Mouse (Mus musculus) erythroblast, embryonic 14.5 days (primary cell): Measurements from ENCODE around the gene Hnrnpf. TPM values are rescaled to one million over a fixed set of nuclear protein-coding genes. Genes with fewer than 3 reads are reported as not detected.

Experiments used
- H3K27me3 ChIP-seq: 2 replicates; pipeline ENCODE4 v1.6.1; 2012; ENCODE audit warnings: inconsistent platforms; ENCODE audit not compliant: control insufficient read depth
- H3K36me3 ChIP-seq: 2 replicates; pipeline ENCODE4 v1.6.1; 2012; ENCODE audit warnings: mild to moderate bottlenecking, inconsistent platforms; ENCODE audit not compliant: control insufficient read depth
- H3K4me1 ChIP-seq: 2 replicates; pipeline ENCODE4 v1.6.1; 2012; ENCODE audit warnings: inconsistent platforms; ENCODE audit not compliant: control insufficient read depth
- H3K4me3 ChIP-seq: replicated peaks from 2 replicates; pipeline ENCODE3; 2012; ENCODE audit warnings: moderate library complexity, mild to moderate bottlenecking, inconsistent platforms
- H3K9me3 ChIP-seq: 2 replicates; pipeline ENCODE4 v1.6.1; 2012; ENCODE audit warnings: low read length, inconsistent platforms, mixed read lengths; ENCODE audit not compliant: control insufficient read depth
- GATA1 ChIP-seq: IDR thresholded peaks from 2 replicates; pipeline ENCODE4 v1.6.1; 2012; ENCODE audit warnings: low read length, inconsistent platforms, mixed read lengths
- TAL1 ChIP-seq: IDR thresholded peaks from 3 replicates; pipeline ENCODE4 v1.6.1; 2012; ENCODE audit warnings: low read length, inconsistent platforms, mixed read lengths
- polyA plus RNA-seq: library from polyadenylated mRNA; stranded (reverse); fragments of >175 nt; gene quantifications from 2 replicates; pipeline ENCODE4 v1.2.3, GENCODE M21; 2012

The Hnrnpf gene
- polyA plus RNA-seq, 1 experiment: 14.1 TPM

DNA sequence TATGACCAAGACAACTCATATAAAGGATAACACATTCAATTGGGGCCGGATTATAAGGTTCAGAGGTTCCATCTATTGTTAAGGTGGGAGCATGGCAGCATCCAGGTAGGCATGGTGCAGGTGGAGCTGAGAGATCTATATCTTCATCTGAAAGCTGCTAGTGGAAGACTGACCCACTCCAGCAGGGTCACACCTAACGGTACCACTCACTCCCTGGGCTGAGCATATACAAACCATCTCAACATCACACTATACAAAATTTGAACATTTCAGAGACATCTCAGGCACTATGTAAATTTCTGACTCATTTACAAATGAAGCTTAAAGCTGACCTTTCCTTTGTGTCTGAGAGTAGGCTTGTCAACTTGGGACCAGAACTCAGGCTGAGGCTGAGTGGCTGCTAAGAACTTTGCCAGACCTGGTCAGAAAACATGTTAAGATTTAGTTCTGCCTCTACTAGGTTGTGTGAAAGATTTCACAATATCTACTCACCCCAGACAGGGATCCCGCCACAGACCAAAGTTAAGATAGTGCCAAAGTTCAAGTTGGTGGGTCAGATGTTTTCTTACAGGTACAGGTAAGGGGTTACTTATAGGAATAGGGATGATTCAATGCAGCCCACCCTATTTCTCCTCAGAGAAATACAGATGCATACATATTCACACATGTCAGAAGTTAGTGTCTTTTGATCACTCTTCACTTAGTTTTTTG, 30.0 kb downstream of the Hnrnpf start:
- no peak for TF ChIP-seq GATA1
- no peak for TF ChIP-seq TAL1
- Histone ChIP-seq H3K9me3 (no peaks in the 10 kb centered on the region), H3K27me3 (no peaks in the 10 kb centered on the region), H3K4me1 (peaks cover 6% of the 10 kb centered on the region), H3K36me3 (peaks cover 50% of the 10 kb centered on the region), H3K4me3 (no peak overlapping the region)

DNA sequence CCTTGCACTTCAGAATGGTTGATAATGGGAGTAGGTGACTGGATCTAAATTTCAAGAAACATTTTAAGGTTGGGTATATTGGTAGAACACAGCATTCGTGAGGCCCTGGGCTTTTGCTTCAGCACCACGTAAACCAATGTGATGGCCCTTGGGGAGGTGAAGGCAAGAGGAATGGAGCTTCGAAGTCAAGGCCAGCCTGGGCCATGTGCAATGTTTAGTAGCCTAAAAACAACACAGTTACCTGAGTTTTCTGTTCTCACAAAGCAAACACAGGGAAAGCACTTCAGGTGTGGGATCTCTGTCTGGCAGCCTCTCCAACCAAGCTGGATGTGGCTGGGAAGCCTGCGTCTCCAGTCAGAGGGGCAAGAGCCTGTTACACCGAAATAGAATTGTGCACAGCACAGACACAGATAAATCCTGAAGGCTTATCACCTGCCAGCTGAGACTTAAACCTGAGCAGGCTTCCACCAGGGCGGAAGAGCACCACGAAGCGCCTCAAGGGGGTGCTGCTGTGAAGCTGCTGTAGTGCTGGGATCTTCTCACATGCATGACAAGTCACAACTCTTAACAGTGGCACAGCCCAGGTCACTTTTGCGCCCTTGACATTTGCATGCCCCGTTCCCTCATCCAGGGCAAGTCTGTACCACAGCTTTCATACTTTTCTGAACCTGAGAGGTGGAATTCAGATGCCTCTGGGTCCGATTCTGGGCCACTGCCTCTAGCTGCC, 32.4 kb downstream of the Hnrnpf start:
- H3K4me3 ChIP-seq: no peak overlapping the region
- peaks cover 6% of the 10 kb centered on the region for H3K4me1 ChIP-seq
- TF ChIP-seq GATA1 (no peak), TAL1 (no peak)
- H3K9me3 ChIP-seq: no peaks in the 10 kb centered on the region
- peaks cover 29% of the 10 kb centered on the region for H3K36me3 ChIP-seq
- no peaks in the 10 kb centered on the region for H3K27me3 ChIP-seq

DNA sequence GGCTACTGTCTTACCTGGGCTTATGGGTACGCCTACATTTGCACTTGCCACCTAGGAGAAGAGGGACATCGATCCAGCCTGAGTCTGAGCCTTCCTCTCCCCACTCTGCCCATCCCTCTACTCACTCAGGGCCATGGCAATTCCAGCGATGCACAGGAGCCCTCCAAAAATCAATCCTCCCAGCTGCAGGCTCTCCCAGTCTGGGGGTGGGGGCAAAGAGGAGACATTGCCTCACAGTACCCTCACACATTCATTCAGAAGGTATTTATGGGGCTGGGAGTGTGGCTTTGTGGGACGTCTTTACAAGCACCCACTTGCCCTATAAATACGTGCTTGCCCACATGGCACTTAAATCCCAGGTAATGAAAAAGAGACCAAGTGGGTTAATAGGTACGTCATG, 34.2 kb downstream of the Hnrnpf start:
- TF ChIP-seq GATA1 (no peak), TAL1 (no peak)
- Histone ChIP-seq H3K36me3 (peaks cover 11% of the 10 kb centered on the region), H3K27me3 (no peaks in the 10 kb centered on the region), H3K9me3 (no peaks in the 10 kb centered on the region), H3K4me1 (peaks cover 6% of the 10 kb centered on the region), H3K4me3 (no peak overlapping the region)

DNA sequence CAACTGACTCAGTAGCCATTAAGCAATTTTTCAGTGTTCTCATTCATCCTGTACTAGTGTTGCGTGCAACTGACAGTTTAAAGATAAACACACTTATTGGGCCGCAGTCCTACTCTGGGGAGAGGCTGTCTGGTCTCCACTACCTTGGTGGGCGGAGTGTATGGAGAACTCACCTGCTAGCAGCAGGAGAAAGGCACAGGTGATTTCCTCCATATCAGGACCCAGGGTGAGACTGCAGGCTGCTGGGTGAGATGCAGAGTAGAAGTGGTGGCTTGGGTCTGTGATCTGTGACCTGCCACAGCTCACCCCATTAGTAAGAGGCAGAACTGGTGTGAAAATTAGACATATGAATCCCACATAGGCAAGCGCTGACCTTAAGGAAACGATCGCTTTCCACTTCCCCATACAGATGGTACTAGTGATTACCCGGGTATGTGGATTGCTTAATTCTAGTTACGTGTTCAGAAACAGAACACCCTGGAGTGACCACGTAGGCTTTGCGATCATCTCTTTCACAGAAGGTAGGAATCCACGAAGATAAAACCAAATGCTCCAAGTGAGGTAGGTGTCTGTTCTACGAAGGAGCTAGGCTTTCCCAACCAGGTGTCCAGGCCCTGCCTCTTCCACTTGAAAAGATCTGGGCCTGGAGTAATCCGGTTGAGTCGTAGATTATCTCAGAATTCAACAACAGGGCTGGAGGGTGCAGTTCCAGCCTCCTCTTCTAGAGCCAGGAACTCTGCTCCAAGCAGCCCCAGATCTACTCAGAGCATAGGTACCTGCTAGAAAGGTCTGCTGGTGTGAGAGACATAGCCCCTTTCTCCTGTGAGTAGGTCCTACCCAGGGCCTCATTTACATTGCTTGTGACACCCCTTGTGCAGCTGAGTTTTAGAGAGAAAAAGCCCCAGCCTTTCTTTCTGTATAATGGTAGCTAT, 35.8 kb downstream of the Hnrnpf start:
- Histone ChIP-seq H3K9me3 (no peaks in the 10 kb centered on the region), H3K4me1 (peaks cover 6% of the 10 kb centered on the region), H3K27me3 (no peaks in the 10 kb centered on the region), H3K4me3 (no peak overlapping the region), H3K36me3 (no peaks in the 10 kb centered on the region)
- TF ChIP-seq GATA1 (no peak), TAL1 (no peak)

DNA sequence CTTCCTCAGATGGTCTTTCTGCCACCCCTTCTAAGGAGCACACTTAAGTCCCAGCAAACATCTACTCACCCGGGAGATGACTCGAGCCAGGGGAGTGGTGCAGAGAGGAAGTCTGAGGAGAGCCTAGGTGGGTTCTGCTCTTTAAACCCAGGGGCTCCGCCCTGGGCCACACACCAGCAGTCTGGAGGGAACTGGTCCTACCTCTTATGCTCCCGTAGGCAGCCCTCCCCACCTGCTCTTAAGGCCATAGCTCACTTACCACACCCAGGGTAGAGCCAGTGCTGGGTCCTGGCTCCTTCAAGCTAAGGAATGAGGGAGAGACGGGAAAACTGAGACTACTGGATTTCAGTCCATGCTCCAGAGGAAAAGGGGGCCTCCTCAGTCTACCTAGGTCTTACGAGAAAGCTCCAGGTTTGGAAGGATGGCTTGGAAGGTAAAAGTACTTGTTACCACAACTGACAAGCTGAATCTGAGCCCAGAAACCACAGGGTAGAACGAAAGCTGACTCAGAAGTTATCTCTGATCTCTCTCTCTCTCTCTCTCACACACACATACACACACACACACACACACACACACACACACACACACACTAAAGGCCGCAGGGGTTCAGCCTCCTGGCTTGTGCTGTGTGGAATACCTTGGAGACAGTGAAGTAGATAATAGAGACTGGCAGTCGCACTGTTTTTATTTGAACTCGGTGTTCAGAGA, 37.3 kb downstream of the Hnrnpf start, which contains the start of gene Fxyd4:
TSS of gene Fxyd4 (minus strand) at position 471 of the 711 bp plus-strand sequence.
- H3K27me3 ChIP-seq: no peaks in the 10 kb centered on the region
- H3K9me3 ChIP-seq: no peaks in the 10 kb centered on the region
- H3K4me1 ChIP-seq: peaks cover 4% of the 10 kb centered on the region
- TF ChIP-seq TAL1: no peak
- no peak for TF ChIP-seq GATA1
- no peaks in the 10 kb centered on the region for H3K36me3 ChIP-seq
- H3K4me3 ChIP-seq: no peak within 1 kb of the TSS

DNA sequence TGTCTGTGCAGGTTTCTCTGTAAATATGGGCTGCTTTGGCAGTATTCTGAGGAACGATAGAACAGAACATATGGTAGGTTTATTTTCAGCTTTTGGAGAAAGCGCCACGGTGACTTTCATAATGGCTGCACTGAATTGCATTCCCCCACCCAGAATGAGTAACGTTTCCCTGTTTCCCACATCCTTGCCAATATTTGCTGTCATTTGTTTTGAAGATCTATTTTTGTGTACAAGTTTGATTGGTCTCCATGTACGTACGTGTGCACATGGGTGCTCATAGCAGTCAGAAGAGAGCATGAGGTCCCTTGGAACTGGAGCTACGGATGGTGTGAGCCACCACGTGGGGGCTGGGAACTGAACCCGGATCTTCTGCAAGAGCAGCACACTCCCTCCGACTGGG, 38.8 kb downstream of the Hnrnpf start:
- H3K4me1 ChIP-seq: no peaks in the 10 kb centered on the region
- no peaks in the 10 kb centered on the region for H3K9me3 ChIP-seq
- TF ChIP-seq GATA1 (no peak), TAL1 (no peak)
- no peaks in the 10 kb centered on the region for H3K36me3 ChIP-seq
- no peak overlapping the region for H3K4me3 ChIP-seq
- H3K27me3 ChIP-seq: no peaks in the 10 kb centered on the region

DNA sequence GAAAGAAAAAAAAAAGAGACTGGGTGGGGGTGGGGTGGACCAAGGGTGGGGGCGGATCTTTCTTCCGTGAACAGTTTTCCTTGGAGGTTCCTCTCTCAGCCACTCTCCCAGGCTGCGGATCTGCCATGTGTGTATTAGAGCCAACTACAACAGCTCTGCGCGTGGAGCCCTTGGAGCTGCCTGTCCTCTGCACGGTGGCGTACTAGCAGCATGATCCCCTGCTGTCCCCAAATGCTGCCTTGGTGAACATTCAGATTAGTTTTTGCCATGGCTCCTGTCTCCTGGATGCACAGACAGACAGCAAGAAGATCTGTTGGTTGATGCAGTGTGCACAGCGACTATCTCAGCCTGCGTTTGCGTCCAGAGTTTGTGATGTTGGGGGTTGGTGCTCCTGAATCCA, 42.6 kb downstream of the Hnrnpf start:
- no peaks in the 10 kb centered on the region for H3K36me3 ChIP-seq
- no peaks in the 10 kb centered on the region for H3K9me3 ChIP-seq
- TF ChIP-seq TAL1: no peak
- H3K27me3 ChIP-seq: no peaks in the 10 kb centered on the region
- no peak overlapping the region for H3K4me3 ChIP-seq
- H3K4me1 ChIP-seq: peaks cover 3% of the 10 kb centered on the region

DNA sequence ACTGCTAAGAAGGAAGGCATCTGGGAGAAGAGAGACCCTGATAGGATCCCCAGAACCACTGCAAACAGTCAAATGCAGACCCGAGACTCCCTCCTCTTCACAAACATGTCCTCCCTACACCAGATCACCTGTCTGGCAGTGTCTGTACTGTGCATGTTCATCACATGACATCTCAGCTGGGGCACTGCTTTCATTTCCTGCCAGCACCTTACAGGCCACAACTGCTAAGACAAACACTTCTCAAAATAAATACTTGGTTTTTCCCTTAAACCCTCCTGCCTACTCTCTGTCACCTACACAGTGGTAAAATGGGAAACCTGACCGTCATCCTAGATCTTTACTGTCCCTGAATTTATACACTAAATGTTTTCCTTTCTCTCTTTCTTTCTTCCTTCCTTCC, 43.8 kb downstream of the Hnrnpf start:
- Histone ChIP-seq H3K36me3 (no peaks in the 10 kb centered on the region), H3K4me3 (no peak overlapping the region), H3K9me3 (no peaks in the 10 kb centered on the region), H3K27me3 (no peaks in the 10 kb centered on the region), H3K4me1 (peaks cover 3% of the 10 kb centered on the region)
- no peak for TF ChIP-seq TAL1
- TF ChIP-seq GATA1: no peak
